Mouse (Mus musculus) limb, embryonic 15.5 days (tissue): ENCODE measurements around the gene Cntrl. TPM values are rescaled to one million over a fixed set of nuclear protein-coding genes. Genes with fewer than 3 reads are reported as not detected.
A peak's percentile ranks its signal among the peaks of the same experiment; 100 is the strongest.

Experiments used
- ATAC-seq: fragments of 200-750 bp; cut with Nextera tagmentation; 2 replicates; pipeline ENCODE4 v1.8.0; 2017; ENCODE audit warnings: low read depth, moderate TSS enrichment; ENCODE audit not compliant: insufficient number of reproducible peaks, low FRiP score, low TSS enrichment
- H3K27ac ChIP-seq: fragments of 300-500 bp; sonication (generic); 2 replicates; pipeline ENCODE4 v1.5.1; 2015; ENCODE audit warnings: moderate library complexity, mild to moderate bottlenecking, inconsistent platforms
- H3K27me3 ChIP-seq: fragments of 300-500 bp; sonication (generic); 2 replicates; pipeline ENCODE4 v1.6.1; 2015; ENCODE audit warnings: inconsistent platforms
- H3K36me3 ChIP-seq: fragments of 300-500 bp; sonication (generic); 2 replicates; pipeline ENCODE4 v1.6.1; 2015; ENCODE audit warnings: inconsistent platforms
- H3K4me1 ChIP-seq: fragments of 300-500 bp; sonication (generic); 2 replicates; pipeline ENCODE4 v1.6.1; 2015; ENCODE audit warnings: inconsistent platforms
- H3K4me2 ChIP-seq: fragments of 300-500 bp; sonication (generic); 2 replicates; pipeline ENCODE4 v1.6.1; 2015; ENCODE audit warnings: mild to moderate bottlenecking, inconsistent platforms
- H3K4me3 ChIP-seq: fragments of 300-500 bp; sonication (generic); 2 replicates; pipeline ENCODE4 v1.5.1; 2015; ENCODE audit warnings: mild to moderate bottlenecking, inconsistent platforms
- H3K9ac ChIP-seq: fragments of 300-500 bp; sonication (generic); 2 replicates; pipeline ENCODE4 v1.6.1; 2015; ENCODE audit warnings: inconsistent platforms
- H3K9me3 ChIP-seq: fragments of 300-500 bp; sonication (generic); 2 replicates; pipeline ENCODE4 v1.6.1; 2016; ENCODE audit warnings: inconsistent platforms
- WGBS: fragments of 180-500 bp; shearing (Covaris S2); methylation state at CpG from one replicate; pipeline ENCODE4 v1.1.7; 2015; 5-methylcytosine and 5-hydroxymethylcytosine counted together
- polyA plus RNA-seq: library from polyadenylated mRNA; unstranded; fragments of >200 nt; fragmentation: Nextera tagmentation; extraction: Ambion mirVana; gene quantifications from 2 replicates; pipeline ENCODE4 v1.2.1, GENCODE M21; 2015

Gene Cntrl
- polyA plus RNA-seq, 1 experiment from 2014 or later, result 20.3 TPM

DNA sequence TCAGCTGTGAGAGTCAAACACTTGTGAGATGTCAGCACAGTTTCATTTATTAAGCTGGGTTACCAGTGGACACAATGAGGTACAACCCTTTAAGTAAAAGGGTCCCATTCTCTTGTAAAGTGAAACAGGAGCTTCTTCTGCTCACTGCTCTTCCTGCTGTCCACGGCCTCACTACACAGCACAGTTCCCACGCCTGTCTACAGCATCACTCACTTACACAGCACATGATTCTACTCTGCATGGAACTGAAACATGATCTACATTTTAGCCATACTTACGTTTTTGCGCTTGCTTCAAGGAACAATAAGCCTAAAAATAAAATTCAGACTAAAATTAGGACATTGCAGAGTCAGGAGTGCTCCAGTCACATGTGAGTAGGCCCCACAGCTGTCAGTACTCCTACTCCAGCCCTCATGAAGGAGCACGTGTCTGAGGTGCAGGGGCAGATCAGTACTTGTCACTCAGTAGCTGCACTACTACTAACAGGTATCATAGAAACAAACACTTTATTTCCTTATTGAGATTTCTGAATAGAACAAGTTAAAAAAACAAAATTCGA is 73.9 kb downstream of the Cntrl start:
- Histone ChIP-seq H3K4me2 (no peak overlapping the region), H3K4me3 (no peak overlapping the region), H3K9me3 (no peaks in the 10 kb centered on the region), H3K27me3 (no peaks in the 10 kb centered on the region), H3K27ac (no peak overlapping the region), H3K4me1 (no peaks in the 10 kb centered on the region), H3K9ac (no peak overlapping the region), H3K36me3 (peaks cover 52% of the 10 kb centered on the region)
- no peak for ATAC-seq
- 85% methylated on average over 6 of the region's 6 CpGs for WGBS

DNA sequence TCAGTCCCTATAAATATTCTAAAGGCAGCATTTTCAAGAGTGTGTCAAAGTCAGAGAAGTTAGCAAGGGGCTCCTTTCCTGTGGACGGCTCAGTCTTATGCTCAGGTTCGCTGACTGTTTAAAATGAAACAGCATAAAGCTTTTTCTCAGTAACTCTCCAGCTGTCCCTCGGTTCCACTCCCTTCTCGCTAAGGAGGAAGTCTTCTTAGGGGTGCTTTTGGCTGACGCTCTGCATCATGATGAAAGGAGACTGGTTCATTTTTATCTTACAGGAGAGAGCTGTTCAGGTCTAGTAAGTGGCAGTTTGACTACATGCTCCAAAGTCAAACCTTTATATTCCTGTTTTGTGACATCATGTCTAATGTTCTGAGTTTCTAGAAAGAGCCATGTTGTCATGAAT is 79.6 kb downstream of the Cntrl start:
- Histone ChIP-seq H3K4me2 (no peak overlapping the region), H3K27me3 (no peaks in the 10 kb centered on the region), H3K9me3 (no peaks in the 10 kb centered on the region), H3K9ac (no peak overlapping the region), H3K4me1 (no peaks in the 10 kb centered on the region), H3K27ac (no peak overlapping the region), H3K36me3 (peaks cover 31% of the 10 kb centered on the region), H3K4me3 (no peak overlapping the region)
- 84% methylated on average over 5 of the region's 5 CpGs for WGBS
- ATAC-seq, result no peak

DNA sequence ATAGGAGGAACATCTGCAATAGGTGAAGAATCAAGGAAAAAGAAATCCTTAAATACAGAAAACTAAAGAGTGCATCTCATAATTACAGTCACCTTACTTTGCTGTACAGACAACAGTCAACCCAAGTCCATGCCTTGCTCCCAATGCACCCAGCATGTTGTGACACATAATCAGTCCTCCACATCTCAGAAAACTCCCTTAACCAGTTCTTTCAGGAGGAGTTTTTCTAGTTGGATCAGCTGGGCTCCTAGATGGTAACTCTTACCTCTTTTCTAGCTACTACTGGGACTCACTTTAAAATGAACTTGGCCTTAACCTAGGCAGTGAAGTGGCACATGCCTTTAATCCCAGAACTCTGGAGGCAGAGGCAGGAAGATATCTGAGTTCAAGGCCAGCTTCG is 84.7 kb downstream of the Cntrl start:
- Histone ChIP-seq H3K4me1 (no peaks in the 10 kb centered on the region), H3K4me2 (no peak overlapping the region), H3K27me3 (no peaks in the 10 kb centered on the region), H3K27ac (no peak overlapping the region), H3K36me3 (peaks cover 14% of the 10 kb centered on the region), H3K4me3 (no peak overlapping the region), H3K9me3 (no peaks in the 10 kb centered on the region), H3K9ac (no peak overlapping the region)
- 89% methylated on average over 1 of the region's 1 CpGs for WGBS
- ATAC-seq, result no peak

DNA sequence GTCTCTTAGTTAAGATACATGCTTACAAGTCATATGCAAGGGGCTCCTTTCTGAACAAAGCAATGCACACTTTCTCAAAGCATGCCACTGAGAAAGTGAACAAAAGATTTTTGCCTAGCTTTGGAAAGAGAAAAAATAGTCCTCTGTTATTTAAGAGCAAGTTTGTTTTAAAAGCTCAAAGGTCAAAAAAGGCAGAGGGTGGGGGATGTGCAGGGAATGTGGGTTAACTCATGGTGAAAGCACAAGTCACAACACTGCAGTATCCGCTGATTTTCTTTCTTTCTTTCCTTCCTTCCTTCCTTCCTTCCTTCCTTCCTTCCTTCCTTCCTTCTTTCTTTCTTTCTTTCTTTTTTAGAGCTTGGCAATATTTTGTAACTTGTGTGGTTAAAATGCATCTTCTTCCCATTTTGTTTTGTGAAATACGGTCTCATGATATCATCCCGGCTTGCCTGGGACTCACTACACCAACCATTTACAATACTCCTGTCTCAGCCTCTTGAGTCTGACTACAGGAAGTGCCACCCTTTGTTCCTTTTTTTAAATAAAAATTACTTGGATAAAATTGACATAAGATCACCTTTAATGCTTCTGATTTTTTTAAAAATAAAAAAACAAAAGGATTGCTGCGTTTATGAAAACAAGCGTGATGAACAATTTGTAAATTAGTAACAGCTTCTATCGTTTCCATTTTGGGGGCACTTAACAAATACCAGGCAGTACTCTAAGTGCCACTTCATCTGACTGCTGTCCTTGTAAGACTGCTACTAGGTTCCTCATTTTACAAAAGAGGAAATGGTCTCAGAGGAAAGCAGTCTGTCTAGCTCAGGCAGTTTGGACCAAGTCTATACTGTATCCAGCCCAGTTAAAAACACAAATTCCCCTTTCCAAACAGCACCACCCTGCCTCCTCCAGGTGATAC is 86.6 kb downstream of the Cntrl start:
- Histone ChIP-seq H3K9me3 (no peaks in the 10 kb centered on the region), H3K4me3 (no peak overlapping the region), H3K36me3 (no peaks in the 10 kb centered on the region), H3K9ac (no peak overlapping the region), H3K27me3 (no peaks in the 10 kb centered on the region), H3K4me1 (peaks cover 7% of the 10 kb centered on the region), H3K27ac (no peak overlapping the region), H3K4me2 (no peak overlapping the region)
- ATAC-seq, result no peak
- WGBS, result 83% methylated on average over 6 of the region's 6 CpGs

DNA sequence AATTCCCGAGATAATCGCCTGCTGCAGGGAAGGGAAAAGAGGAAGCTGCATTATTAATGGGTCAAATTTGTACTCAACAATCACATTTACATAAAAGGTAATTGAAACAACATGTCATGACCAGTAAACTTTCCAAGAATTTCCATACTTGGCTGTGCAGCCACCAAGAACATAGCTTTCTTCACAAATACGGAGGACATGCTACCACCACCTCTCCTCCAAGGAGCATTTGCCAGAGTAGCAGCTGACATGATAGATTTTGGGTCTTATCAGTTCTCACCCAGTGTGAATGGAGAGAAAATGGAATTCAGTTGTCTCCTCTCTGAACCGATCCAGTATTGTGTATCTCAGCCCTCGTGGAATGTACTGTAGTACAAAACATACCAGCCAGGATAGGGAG is 90.2 kb downstream of the Cntrl start:
- Histone ChIP-seq H3K4me1 (peaks cover 7% of the 10 kb centered on the region), H3K4me2 (peak overlapping the region; percentile 69), H3K36me3 (no peaks in the 10 kb centered on the region), H3K27me3 (no peaks in the 10 kb centered on the region; the same call in 1 of the 2 replicates), H3K4me3 (peak overlapping the region; percentile 99), H3K9me3 (no peaks in the 10 kb centered on the region), H3K9ac (peak overlapping the region; percentile 98), H3K27ac (peak overlapping the region; percentile 98)
- ATAC-seq, result no peak
- WGBS, result 2% methylated on average over 5 of the region's 5 CpGs

DNA sequence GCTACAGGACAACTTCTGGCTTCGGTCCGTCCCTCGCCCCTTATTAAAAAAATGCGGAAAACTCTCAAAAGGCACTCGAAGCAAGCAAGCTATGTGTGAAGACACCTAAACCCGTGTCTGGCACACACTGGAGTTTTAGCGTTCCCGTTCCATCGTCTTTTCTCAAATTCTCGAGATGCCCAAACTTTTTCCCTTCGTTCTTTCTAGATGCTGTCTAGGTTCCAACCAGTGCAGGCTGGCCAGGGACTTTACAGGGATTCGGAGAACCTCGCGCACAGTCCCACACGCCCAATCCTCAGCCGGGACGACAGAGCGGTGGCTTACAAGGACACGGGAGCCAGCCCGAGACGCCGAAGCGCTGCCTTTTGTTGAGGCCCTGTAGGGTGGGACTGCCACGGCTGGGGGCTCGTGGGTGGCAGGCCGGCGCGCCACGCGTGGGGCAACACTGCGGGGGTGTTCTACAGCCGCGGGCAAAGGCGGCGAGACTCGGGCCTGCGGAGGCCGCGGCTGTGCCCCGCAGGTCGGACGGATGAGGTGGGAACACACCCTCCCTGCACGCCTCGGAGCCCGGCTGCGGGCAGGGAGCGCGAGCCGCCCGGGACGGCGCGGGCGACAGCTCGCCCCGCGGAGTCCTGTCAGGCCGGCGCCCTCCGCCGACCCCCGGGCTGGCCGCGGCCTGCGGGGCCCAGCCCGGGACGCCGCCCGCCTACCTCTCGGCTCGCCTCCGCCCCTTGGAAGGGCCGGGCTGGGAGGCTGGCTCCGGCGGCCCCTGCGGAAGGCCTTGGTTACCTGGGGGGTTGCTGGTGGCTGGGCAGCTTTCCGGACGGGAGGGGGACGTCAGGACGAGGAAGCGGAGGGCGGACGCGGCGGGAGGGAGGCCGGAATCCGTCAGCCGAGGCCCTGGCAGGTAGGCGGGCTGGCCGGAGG is 90.9 kb downstream of the Cntrl start:
- Histone ChIP-seq H3K9ac (peak overlapping the region; percentile 98), H3K27ac (peak overlapping the region; percentile 98), H3K36me3 (no peaks in the 10 kb centered on the region), H3K4me3 (peak overlapping the region; percentile 99), H3K4me1 (peaks cover 7% of the 10 kb centered on the region), H3K4me2 (peak overlapping the region; percentile 69), H3K27me3 (no peaks in the 10 kb centered on the region; the same call in 1 of the 2 replicates), H3K9me3 (no peaks in the 10 kb centered on the region)
- peak; percentile 82 for ATAC-seq
- WGBS, result under 1% methylated on average over 88 of the region's 90 CpGs

DNA sequence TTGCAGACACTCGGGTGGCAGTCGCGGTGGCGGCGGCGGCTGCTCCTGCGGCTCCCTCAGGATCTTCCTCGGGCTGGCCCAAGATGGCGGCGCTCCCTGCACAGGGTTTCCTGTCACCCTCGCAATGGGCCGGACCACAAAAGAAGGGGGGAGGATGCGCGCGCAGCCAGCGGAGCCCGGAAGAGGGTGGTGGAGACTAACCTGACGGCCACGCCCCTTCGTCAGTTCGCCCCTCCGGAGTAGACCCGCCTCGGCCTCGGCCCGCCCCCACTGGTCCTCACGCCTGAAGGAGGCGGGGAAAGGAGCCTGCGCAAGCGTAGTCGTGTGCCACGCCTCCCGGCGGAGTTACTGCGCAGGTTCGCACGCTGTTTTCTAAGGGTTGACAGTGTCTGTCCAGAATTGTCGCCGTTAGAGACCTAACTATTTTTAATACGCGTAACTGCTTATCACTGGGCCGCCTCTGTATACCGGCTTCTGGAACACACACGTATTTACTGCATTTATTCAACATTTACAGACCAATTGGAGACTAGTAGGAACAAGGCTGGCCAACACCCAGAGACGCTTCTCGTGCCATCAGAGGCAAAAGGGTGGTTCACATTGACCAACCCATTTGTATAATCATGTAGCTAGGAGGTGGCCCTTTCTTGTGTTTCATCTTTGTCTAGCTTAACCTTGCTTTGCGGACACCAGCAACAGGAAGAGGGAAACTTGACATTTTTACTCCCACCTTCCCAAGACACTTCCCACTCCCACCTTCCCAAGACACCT is 91.8 kb downstream of the Cntrl start, which contains the start of gene Rab14:
Gene Rab14, minus strand, starts transcription at position 223 of the 771 bp plus-strand sequence.
- no peaks in the 10 kb centered on the region for H3K36me3 ChIP-seq
- WGBS, result under 1% methylated on average over 47 of the region's 47 CpGs
- peaks cover 7% of the 10 kb centered on the region for H3K4me1 ChIP-seq
- peak; percentile 99 for ATAC-seq
- H3K4me3 ChIP-seq, result peak within 1 kb of the TSS; percentile 99
- peak within 1 kb of the TSS; percentile 76 for H3K4me2 ChIP-seq
- H3K9me3 ChIP-seq, result no peaks in the 10 kb centered on the region
- H3K27me3 ChIP-seq, result no peaks in the 10 kb centered on the region; the same call in 1 of the 2 replicates
- peak within 1 kb of the TSS; percentile 98 for H3K27ac ChIP-seq
- peak within 1 kb of the TSS; percentile 98 for H3K9ac ChIP-seq

DNA sequence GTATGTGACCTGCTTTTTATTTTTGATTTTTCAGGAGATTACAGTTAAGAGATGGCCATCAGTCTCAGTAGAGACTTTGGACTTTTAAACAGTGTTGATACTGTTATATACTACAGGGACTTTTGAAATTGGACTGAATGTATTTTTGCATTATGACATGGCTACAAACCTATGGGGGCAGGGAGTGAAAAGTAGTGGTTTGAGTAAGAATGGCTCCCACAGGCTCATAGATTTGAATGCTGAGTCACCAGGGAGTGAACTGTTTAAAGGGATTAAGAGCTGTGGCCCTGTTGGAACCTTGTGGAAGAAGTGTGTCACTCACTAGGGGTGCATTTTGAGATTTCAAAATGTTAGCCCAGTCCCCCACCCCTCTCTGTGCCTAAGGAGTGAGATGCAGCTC is 94.4 kb downstream of the Cntrl start:
- Histone ChIP-seq H3K27ac (no peak overlapping the region), H3K36me3 (no peaks in the 10 kb centered on the region), H3K4me1 (peaks cover 7% of the 10 kb centered on the region), H3K9me3 (no peaks in the 10 kb centered on the region), H3K4me3 (no peak overlapping the region), H3K27me3 (peaks cover 2% of the 10 kb centered on the region; the same call in 1 of the 2 replicates), H3K4me2 (no peak overlapping the region), H3K9ac (no peak overlapping the region)
- no peak for ATAC-seq

DNA sequence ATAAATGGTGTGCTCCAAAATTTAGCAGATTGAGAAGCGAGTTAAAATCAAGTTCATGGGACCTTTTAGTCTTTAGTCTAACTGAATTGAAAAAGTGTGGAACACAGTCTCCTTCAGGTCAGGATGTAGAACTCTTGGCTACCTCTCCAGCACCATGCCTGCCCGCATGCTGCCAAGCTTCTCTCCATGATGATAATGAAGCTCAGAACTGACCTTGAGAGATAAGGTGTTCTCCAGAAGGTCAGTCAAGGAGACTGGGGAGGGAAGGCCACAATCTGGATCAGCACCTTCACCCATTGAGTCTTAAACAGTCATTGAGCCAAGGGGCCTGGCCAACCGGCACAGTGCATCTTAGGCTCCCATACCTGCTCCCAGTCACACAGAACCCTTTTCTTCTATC is 97.5 kb downstream of the Cntrl start:
- Histone ChIP-seq H3K27ac (no peak overlapping the region), H3K9ac (no peak overlapping the region), H3K4me3 (no peak overlapping the region), H3K36me3 (no peaks in the 10 kb centered on the region), H3K4me2 (no peak overlapping the region), H3K27me3 (peaks cover 8% of the 10 kb centered on the region; the same call in 1 of the 2 replicates), H3K4me1 (no peaks in the 10 kb centered on the region), H3K9me3 (no peaks in the 10 kb centered on the region)
- WGBS, result 92% methylated on average over 3 of the region's 3 CpGs
- no peak for ATAC-seq

DNA sequence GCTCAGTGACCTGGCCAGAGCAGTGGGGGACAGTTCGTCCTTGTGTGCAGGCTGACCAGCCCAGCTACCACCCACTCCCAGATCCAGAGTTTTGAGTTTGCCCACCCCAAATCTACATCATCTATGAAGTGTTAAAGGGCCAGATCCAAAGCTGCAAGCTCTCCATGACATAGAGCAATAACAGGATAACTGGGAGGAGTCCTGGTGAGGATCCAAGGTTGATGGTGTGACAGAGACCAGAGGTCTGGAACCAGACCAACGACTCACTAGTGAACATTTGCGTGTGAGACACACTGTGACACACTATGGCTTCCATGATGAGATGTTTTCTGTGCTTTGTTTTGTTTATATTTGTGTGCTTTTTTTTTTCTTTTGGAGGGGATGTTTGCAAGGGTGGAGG is 98.8 kb downstream of the Cntrl start:
- Histone ChIP-seq H3K27me3 (peaks cover 8% of the 10 kb centered on the region; the same call in 1 of the 2 replicates), H3K4me1 (no peaks in the 10 kb centered on the region), H3K36me3 (no peaks in the 10 kb centered on the region), H3K4me3 (no peak overlapping the region), H3K27ac (no peak overlapping the region), H3K4me2 (no peak overlapping the region), H3K9me3 (no peaks in the 10 kb centered on the region), H3K9ac (no peak overlapping the region)
- no peak for ATAC-seq
- 80% methylated on average over 3 of the region's 3 CpGs for WGBS
